Mouse (Mus musculus) heart, adult 18-20 months (tissue): ENCODE data around the gene Pdik1l. TPM values are rescaled to one million over a fixed set of nuclear protein-coding genes. Genes with fewer than 3 reads are reported as not detected.
"Not testable (repeated sequence)": the region's sequence is repeated elsewhere in the genome, so short reads cannot be mapped to it uniquely, and the experiment has no call there.

Experiments used
- DNase-seq, 2 experiments: peaks; one replicate each; pipeline ENCODE4 v3.0.0; 2021 to 2022; ENCODE audit warnings: mixed read lengths in 1 of 2
- total RNA-seq, 2 experiments: library from RNA; stranded (reverse); gene quantifications; 2 replicates each; pipeline ENCODE4 v1.2.3; 2021

The Pdik1l gene
- total RNA-seq, 2 experiments from 2014 or later, result 4.8 to 8.0 TPM

GRCm38 (mm10) chr4:134298626-134299497 is 11.2 kb upstream of the Pdik1l start:
- no peak for DNase-seq

DNA sequence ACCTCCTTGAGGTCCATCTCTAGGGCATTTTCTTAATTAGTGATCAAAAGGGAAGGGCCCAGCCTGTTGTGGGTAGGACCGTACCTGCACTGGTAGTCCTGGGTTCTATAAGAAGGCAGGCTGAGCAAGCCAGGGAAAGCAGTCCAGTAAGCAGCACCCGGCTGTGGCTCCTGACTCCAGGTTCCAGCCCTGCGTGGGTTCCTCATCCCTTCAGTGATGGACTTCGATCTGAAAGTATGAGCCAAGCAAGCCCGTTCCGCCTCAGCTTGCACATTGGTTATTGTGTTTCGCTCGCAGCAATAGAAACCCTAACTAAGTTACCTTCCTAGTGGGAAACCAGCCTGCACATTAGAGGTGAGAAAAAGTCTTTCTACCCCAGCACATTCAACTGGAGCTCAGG is 9.7 kb upstream of the Pdik1l start:
- no peak for DNase-seq

DNA sequence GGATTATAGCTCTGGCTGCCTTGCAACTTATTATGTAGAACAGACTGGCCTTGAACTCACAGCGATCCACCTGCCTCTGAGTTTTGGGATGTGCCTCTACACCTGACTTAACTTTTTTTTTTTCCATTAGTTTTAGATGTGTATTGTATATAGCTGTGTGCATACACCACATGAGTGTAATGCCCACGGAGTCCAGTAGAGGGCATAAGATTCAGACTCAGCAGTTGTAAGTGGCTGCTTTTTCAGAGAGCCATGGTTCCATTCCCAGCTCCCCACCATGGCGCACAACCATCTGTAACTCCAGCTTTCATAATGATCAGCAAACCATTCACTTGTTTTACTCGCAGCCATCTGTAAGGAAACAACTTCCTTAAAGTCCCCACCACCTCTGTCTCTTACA is 8.8 kb upstream of the Pdik1l start:
- DNase-seq, result no peak

GRCm38 (mm10) chr4:134296096-134296495 is 8.4 kb upstream of the Pdik1l start:
- not testable (repeated sequence) for DNase-seq

DNA sequence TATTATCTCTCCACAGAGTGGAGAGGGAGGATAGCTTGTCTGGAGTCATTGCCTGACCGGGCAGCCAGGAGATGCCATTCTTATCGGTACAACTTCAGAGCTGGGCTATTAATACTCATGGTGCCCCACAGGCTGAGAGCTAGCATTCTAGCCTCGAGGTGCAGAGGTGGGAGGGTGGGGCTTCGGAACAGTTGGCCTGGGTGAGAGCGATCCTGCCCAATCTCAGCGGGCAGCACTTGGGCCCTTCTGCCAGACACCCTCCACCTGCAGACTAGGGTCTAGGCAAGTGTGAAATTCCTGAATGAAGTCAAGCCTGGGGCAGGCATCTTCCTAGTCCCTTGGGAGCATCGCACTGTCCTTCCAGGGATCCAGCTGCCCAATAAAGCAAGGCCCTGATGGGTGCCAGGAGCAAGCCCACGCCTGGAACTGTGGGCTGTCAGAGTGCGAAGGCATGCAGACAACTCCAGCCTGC is 6.0 kb upstream of the Pdik1l start:
- DNase-seq, result peak; percentile 59 to 84

DNA sequence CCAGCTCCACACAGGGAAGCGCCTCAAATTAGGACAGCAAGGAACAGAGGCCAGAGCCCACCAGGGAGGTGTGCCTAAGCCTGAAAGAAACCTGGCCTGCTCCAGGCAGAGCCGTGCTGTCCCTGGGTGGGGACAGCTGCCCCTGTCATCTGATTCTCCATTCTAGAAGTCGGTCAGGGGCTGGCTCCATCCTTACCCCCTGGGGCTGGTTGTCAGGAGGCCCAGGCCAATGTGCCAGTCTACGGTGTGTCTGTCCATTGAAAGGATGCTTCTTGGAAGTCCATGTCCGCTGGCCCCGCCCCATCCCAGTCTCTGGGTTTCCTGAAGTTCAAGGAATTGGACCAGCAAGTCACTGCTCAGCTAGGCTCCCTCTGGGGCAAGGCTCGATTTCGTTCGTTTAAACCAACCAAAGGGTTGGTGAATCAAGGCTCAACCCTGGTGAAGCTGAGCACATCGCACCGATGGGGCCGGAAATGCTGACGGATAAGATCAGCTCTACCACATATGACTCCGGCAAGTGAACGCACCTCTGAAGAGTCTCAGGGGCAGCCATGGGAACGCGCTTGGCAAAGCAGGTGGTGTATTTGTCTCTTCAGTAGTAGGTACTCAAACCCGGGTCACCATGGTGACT is 5.5 kb upstream of the Pdik1l start:
- DNase-seq, result no peak

- DNase-seq, result peak; percentile 65 to 89
Measured at GRCm38 (mm10) chr4:134292067-134292466, 4.4 kb upstream of the Pdik1l start.

DNA sequence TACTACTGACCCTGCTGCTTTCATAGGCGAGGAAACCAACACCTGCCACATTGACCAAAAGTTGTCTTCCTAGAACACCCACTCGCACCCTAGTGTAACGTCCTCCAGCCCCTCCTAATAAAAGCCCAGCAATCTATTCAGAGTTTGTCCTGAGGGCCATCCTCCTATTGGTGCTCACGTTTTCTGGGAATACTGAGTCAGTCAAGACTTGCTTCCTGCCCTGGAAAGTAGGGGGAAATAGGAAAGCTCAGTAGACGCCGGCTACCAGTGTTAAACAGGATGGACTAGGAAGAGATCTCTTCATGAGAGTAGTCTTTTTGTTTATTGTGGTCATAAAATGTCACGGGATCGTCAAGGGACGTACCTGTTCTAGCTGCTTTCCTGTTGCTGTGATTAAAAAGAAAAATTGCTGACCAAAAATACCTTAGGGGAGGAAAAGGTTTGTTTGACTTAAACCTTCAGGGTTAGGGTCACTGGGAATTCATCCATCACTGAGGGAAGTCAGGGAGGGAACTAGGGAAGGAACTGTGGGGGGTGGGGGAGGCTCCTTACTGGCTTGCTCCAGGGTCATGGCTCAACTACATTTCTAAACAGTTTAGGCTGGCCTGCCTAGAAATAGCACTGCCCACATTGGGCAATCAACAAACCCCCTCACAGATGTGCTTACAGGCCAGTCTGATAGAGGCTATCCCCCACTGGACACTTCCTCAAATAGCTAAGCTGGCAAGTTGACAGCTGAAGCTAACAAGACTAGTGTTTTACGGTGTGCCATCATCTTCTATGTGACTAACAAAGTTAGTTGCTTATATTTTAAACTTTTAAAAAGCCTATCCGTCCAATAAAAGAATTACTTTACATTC is 932 bp upstream of the Pdik1l start:
- peak in 1 of 2 experiments; percentile 28 for DNase-seq

GRCm38 (mm10) chr4:134287168-134287564 is 529 bp downstream of the Pdik1l start:
- DNase-seq, result peak; percentile 96 to 98

DNA sequence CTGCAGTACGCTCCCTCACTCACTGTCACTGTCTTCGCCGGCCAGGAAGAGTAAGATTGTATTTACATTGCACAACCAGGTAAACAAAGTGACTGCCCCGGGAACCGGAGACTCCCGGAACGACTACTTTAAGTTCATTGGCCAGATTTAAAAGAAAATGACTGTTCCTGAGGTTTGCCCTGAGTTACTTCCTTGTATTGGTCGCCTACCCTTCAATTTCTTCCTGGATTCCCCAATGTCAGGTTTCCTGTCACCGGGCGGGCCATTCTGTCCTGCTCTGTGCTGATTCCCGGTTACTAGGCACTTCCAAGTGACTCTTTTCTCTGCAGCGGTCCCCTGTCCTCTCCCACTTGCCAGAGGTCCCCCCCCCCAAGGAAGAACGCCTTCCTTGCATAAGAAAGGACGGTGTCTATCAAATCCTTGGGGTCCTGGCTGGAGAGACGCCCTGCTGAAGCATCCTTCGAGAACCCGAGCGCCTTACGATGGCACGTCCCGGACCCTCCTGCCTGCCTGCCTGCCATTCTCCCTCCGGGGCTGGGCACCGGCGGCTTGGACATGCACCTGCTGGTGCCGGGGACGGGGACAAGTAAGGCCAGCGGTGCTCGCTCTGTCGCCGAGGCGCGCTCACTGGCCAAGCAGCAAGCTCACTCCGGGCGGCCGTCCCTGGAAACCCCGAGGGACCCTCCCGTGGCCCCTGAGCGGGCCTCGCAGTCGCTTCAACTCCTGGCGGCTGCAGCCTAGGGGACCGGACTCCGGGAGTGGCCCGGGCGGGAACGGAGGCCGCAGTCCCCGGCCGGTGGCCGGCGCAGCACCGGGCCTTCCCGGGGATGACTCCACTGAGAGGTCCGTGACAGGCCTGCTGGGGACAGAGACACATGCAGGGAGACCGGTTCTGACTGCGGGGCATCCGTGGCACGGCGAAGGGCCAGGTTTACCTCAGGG is 1.2 kb downstream of the Pdik1l start:
- no peak for DNase-seq

- DNase-seq, result no peak
Measured at GRCm38 (mm10) chr4:134284942-134285341, 2.8 kb downstream of the Pdik1l start.

DNA sequence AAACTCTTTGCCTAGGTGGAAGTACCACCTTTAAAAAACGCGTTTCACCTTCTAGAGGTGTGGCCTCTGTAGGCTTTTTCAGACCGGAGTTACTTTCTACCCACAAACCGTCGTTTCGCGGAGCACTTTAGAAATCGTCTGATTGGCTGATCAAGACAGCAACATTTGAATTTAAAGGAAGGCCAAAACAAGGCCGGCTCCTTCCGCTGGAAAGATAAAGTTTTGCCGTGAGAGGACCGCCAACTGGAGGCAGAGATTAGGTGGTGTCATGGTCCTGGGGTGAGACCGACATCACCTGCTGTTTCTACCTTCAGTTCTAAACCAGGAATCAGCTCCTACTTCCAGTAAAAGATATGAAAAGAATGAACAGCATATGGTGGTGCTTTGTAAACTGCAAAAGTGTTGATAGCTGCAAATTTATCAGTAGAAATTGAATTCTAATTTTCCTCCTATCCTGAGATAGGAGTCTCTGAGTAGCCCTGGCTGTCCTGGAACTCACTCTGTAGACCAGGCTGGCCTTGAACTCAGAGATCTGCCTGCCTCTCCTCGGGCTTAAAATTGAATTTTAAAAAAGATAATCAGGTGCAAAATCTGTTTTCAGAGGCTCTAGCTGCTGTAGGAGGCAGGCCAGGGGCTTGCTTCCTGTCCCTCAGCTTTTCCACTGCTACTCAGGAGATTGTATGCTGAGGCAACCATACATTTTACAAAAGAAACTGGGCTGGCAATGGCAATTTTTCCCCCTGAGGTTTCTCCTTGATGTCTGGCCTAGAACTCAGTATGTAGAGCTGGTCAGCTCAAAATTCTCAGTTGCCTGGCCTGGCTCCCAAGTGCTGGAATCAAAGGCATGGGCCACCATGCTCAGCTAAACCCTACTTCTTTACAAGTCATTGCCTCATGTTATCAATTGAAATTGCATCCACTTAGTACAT is 14.0 kb downstream of the Pdik1l start:
- peak in 1 of 2 experiments; percentile 36 for DNase-seq

- DNase-seq, result no peak
Measured at GRCm38 (mm10) chr4:134272731-134273416, 14.8 kb downstream of the Pdik1l start.

DNA sequence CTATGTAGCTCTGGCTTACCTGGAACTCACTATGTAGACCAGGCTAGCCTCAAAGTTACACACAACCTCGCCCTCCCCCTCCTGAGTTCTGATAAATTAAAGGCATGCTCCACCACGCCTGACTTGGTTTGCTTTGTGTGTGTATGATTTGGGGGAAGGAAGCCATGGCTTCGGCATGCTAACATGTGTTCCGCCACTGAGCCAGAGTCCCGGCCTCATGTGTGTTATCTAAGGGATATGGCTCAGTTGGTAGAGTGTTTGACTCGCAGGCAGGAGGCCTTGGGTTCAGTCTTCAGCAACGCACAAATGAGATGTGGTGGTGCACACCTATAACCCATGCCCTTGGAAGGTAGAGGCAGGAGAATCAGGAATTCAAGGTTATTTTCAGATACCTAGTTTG is 15.7 kb downstream of the Pdik1l start:
- no peak for DNase-seq

DNA sequence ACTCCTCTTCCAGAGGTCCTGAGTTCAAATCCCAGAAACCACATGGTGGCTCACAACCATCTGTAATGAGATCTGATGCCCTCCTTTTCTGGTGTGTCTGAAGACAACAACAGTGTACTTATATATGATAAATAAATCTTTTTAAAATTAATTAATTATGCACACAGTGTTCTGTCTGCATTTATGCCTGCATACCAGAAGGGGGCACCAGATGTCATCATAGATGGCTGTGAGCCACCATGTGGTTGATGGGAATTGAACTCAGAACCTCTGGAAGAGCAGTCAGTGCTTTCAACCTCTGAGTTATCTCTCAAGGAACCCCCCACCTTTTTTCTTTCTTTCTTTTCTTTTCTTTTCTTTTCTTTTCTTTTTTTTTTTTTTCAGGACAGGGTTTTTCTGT is 18.1 kb downstream of the Pdik1l start:
- DNase-seq, result not testable (repeated sequence)

- no peak for DNase-seq
Measured at GRCm38 (mm10) chr4:134268102-134268655, 19.5 kb downstream of the Pdik1l start.

DNA sequence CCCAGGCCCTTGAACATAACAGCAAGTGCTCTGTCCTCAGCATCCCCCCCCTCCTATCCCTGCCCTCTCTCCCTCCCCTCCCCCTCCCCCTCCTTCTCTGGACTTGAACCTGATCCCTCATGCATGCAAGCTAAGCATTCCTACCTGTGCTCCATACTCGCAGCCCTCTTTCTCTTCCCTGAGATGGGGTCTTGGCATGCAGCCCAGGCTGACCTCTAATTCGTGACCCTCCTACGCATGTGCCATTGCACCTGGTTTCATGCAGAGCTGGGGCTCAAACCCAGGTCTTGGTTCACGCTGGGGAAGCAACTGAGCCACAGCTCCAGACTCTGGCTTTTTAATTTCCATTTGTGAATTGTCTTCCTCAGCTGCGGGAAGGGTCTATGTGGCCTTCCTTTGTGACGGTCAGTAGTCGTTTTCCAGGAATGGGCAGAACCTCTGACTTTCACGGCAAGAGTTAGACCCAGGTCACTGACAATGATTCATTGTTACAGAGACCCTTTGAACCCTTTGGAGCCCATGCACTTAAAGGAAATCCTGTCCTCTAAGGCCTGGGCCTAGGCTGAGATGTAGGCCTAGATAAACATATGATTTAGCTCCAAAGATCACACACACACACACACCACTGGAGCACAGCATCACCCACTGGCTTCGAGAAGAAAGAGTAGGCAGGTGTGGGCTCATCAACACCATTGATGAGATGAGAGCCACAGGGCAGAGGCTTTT is 21.7 kb downstream of the Pdik1l start:
- DNase-seq, result no peak

GRCm38 (mm10) chr4:134263191-134263590 is 24.5 kb downstream of the Pdik1l start:
- peak; percentile 51 to 82 for DNase-seq
